Mouse (Mus musculus): ENCODE measurements around the gene 8030411F24Rik. TPM values are rescaled to one million over a fixed set of nuclear protein-coding genes. Genes with fewer than 3 reads are reported as not detected.

Gene 8030411F24Rik
- polyA plus RNA-seq (2014; fragmentation: Nextera tagmentation; extraction: Ambion mirVana) = not detected in 2 replicates

- Histone ChIP-seq H3K4me3 (ENCODE audit: low read depth, low read length) (no peak within 1 kb of the TSS), H3K36me3 (ENCODE audit: control insufficient read depth, insufficient read depth, low read length) (no peaks in the 10 kb centered on the region), H3K9me3 (ENCODE audit: control insufficient read depth, low read length) (no peaks in the 10 kb centered on the region), H3K4me1 (replicated peaks; ENCODE audit: control insufficient read depth, insufficient read depth, low read length) (no peaks in the 10 kb centered on the region), H3K27ac (ENCODE audit: low read depth, low read length) (no peak within 1 kb of the TSS), H3K9ac (ENCODE audit: low read depth, low read length) (no peak within 1 kb of the TSS), H3K4me2 (no peak within 1 kb of the TSS), H3K27me3 (replicated peaks; ENCODE audit: control insufficient read depth, insufficient read depth, low read length) (no peaks in the 10 kb centered on the region)
- no peak for DNase-seq (ENCODE audit: low spot score)
- WGBS = 9% methylated on average over 1 of the region's 1 CpGs
- ATAC-seq (replicated peaks; ENCODE audit: low FRiP score) = no peak
Observed at GRCm38 (mm10) chr2:148781709-148782108, at the start of gene 8030411F24Rik. Gene 8030411F24Rik (plus strand): TSS chr2:148782009.

DNA sequence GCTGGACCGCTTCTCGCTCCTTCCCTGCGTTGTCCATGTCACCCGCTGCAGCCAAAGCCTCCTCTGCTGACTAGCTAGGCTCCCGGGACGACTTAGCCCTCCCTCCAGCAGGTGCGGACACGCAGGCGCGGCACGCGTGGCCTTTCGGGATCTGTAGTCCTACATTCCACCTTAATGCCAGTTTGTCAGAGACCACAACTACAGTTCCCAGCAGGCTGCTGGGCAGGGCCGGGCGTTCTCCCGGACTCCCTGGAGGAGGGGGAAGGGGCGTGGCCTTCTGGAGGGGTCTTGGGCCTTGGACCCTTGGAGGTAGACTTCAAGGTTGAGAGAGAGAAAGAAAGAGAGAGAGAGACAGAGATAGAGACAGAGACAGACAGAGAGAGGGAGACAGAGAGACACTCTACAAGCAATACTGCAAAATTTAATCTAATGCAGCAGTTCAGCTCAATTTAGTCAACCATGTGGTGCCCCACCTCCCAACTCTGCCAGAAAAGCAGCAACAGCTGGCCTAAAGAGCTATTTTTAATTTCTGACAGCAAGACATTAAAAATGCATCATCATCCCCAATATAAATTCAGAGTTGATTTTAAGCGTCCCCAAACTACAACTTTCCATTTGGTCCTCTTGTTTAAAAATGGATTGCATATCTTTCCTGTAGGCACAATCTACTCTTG is 49.3 kb upstream of the 8030411F24Rik start, which contains the start of gene Napb:
Napb (minus strand) TSS at position 141 of the 674 bp plus-strand sequence.
- Histone ChIP-seq H3K4me1 (replicated peaks; ENCODE audit: control insufficient read depth, insufficient read depth, low read length) (0 out of 2 replicates have a peak, but pooled peaks cover 4% of the 10 kb centered on the region), H3K4me2 (peak within 1 kb of the TSS; percentile 94), H3K9me3 (ENCODE audit: control insufficient read depth, low read length) (no peaks in the 10 kb centered on the region), H3K27ac (ENCODE audit: low read depth, low read length) (no peak within 1 kb of the TSS), H3K27me3 (replicated peaks; ENCODE audit: control insufficient read depth, insufficient read depth, low read length) (no peaks in the 10 kb centered on the region), H3K4me3 (ENCODE audit: low read depth, low read length) (peak within 1 kb of the TSS; percentile 77), H3K9ac (ENCODE audit: low read depth, low read length) (peak within 1 kb of the TSS; percentile 77), H3K36me3 (ENCODE audit: control insufficient read depth, insufficient read depth, low read length) (no peaks in the 10 kb centered on the region)
- ATAC-seq (replicated peaks; ENCODE audit: low FRiP score) (peak; percentile 99), DNase-seq (ENCODE audit: low spot score) (peak; percentile 85)
- 4% methylated on average over 18 of the region's 18 CpGs for WGBS

GRCm38 (mm10) chr2:148743001-148743400 is 38.8 kb upstream of the 8030411F24Rik start:
- ATAC-seq (replicated peaks; ENCODE audit: low FRiP score) (no peak), DNase-seq (ENCODE audit: low spot score) (no peak)
- Histone ChIP-seq H3K4me2 (no peak overlapping the region), H3K36me3 (ENCODE audit: control insufficient read depth, insufficient read depth, low read length) (no peaks in the 10 kb centered on the region), H3K9me3 (ENCODE audit: control insufficient read depth, low read length) (no peaks in the 10 kb centered on the region), H3K27me3 (replicated peaks; ENCODE audit: control insufficient read depth, insufficient read depth, low read length) (no peaks in the 10 kb centered on the region), H3K4me1 (replicated peaks; ENCODE audit: control insufficient read depth, insufficient read depth, low read length) (no peaks in the 10 kb centered on the region), H3K4me3 (ENCODE audit: low read depth, low read length) (no peak overlapping the region), H3K9ac (ENCODE audit: low read depth, low read length) (no peak overlapping the region), H3K27ac (ENCODE audit: low read depth, low read length) (no peak overlapping the region)
- 73% methylated on average over 3 of the region's 3 CpGs for WGBS

DNA sequence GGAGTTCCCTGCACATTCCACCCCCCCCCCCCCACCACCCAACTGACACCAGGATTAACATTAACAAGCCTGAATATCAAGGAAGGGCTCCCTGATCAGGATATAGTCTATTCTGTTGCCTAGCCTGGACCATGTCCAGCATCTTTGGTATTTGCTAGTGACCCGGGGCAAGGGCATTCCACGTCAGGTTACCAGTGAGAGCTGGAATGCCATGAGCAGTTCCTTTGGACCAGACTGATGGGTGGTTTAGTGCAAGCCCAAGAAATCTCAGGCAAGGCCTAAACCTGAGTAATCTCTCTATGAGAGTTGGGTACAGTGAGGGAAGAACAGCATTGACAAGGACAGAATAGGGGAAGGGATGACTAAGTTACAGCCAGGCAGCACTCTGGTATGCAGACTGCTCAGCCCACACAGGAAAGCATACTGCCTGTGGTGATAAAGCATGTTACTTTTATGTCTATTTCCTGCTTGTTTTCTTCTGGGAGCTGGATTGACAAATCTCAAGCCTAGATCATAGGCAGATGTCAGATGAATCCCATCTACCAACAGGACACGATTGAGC is 37.9 kb upstream of the 8030411F24Rik start:
- H3K36me3 ChIP-seq (ENCODE audit: control insufficient read depth, insufficient read depth, low read length) = no peaks in the 10 kb centered on the region
- H3K27ac ChIP-seq (ENCODE audit: low read depth, low read length) = no peak overlapping the region
- no peak overlapping the region for H3K9ac ChIP-seq (ENCODE audit: low read depth, low read length)
- H3K27me3 ChIP-seq (replicated peaks; ENCODE audit: control insufficient read depth, insufficient read depth, low read length) = no peaks in the 10 kb centered on the region
- no peak for ATAC-seq (replicated peaks; ENCODE audit: low FRiP score)
- H3K9me3 ChIP-seq (ENCODE audit: control insufficient read depth, low read length) = no peaks in the 10 kb centered on the region
- no peak overlapping the region for H3K4me2 ChIP-seq
- 72% methylated on average over 3 of the region's 3 CpGs for WGBS
- H3K4me3 ChIP-seq (ENCODE audit: low read depth, low read length) = no peak overlapping the region
- H3K4me1 ChIP-seq (replicated peaks; ENCODE audit: control insufficient read depth, insufficient read depth, low read length) = no peaks in the 10 kb centered on the region
- DNase-seq (ENCODE audit: low spot score) = no peak

DNA sequence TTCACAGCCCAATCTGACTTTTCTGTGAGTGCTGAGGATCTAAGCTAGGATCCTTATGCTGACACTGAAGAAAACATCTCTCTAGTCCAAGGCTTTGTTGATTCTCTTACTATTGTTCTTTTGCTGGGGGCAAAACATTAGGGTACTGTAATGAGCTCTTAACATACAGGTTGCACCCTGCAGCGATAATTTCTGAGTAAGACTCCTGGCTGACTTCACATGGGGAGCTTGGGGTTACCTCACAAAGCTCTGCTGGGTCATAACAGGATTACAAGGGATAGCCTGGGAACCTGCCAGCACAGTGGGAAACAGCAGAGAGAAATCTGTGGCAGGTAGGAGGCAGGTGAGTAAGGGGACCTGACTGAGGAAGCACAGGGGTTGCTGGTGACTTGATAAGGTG is 31.8 kb upstream of the 8030411F24Rik start, which contains the start of gene Cstl1:
Cstl1 (plus strand) TSS at position 301 of the 400 bp plus-strand sequence.
- no peak within 1 kb of the TSS for H3K4me2 ChIP-seq
- H3K9ac ChIP-seq (ENCODE audit: low read depth, low read length) = no peak within 1 kb of the TSS
- no peak for ATAC-seq (replicated peaks; ENCODE audit: low FRiP score)
- H3K36me3 ChIP-seq (ENCODE audit: control insufficient read depth, insufficient read depth, low read length) = no peaks in the 10 kb centered on the region
- H3K27me3 ChIP-seq (replicated peaks; ENCODE audit: control insufficient read depth, insufficient read depth, low read length) = no peaks in the 10 kb centered on the region
- H3K9me3 ChIP-seq (ENCODE audit: control insufficient read depth, low read length) = no peaks in the 10 kb centered on the region
- WGBS = 78% methylated on average over 1 of the region's 1 CpGs
- H3K4me3 ChIP-seq (ENCODE audit: low read depth, low read length) = no peak within 1 kb of the TSS
- H3K27ac ChIP-seq (ENCODE audit: low read depth, low read length) = no peak within 1 kb of the TSS
- H3K4me1 ChIP-seq (replicated peaks; ENCODE audit: control insufficient read depth, insufficient read depth, low read length) = no peaks in the 10 kb centered on the region
- no peak for DNase-seq (ENCODE audit: low spot score)

- Histone ChIP-seq H3K27me3 (replicated peaks; ENCODE audit: control insufficient read depth, insufficient read depth, low read length) (no peaks in the 10 kb centered on the region), H3K4me3 (ENCODE audit: low read depth, low read length) (peak overlapping the region; percentile 31), H3K27ac (ENCODE audit: low read depth, low read length) (no peak overlapping the region), H3K9me3 (ENCODE audit: control insufficient read depth, low read length) (no peaks in the 10 kb centered on the region), H3K4me2 (peak overlapping the region; percentile 67), H3K36me3 (ENCODE audit: control insufficient read depth, insufficient read depth, low read length) (no peaks in the 10 kb centered on the region), H3K9ac (ENCODE audit: low read depth, low read length) (no peak overlapping the region), H3K4me1 (replicated peaks; ENCODE audit: control insufficient read depth, insufficient read depth, low read length) (no peaks in the 10 kb centered on the region)
- peak; percentile 76 for ATAC-seq (replicated peaks; ENCODE audit: low FRiP score)
- WGBS = 16% methylated on average over 15 of the region's 15 CpGs
- DNase-seq (ENCODE audit: low spot score) = peak; percentile 55
Observed at GRCm38 (mm10) chr2:148751893-148752813, 29.7 kb upstream of the 8030411F24Rik start.

DNA sequence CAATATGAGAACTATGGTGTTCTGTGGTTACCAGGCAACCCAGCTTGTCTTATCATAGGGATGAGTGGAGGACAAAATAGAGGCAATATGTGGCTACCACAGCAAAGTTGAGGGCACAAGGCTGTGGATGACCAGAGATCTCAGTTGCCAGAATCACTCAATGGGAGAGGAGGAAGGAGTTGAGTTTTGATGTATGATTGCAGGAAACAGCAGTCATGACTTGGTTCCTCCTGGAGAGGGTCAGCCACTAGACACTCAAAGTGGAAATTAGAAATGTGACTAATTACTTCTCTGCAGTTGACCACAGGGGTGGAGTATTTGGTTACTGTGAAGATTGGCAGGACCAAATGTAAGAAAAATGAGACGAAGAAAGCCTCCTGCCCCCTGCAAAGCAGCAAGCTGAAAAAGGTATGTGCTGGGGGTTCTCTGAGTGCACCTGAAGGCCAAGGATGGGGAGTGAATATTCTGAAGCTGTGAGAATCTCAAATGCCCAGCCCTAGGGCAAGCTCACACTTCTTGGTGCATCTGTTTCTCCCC is 27.4 kb upstream of the 8030411F24Rik start:
- WGBS = 46% methylated on average over 1 of the region's 1 CpGs
- H3K9ac ChIP-seq (ENCODE audit: low read depth, low read length) = no peak overlapping the region
- H3K27ac ChIP-seq (ENCODE audit: low read depth, low read length) = no peak overlapping the region
- H3K4me2 ChIP-seq = no peak overlapping the region
- no peak for ATAC-seq (replicated peaks; ENCODE audit: low FRiP score)
- H3K9me3 ChIP-seq (ENCODE audit: control insufficient read depth, low read length) = no peaks in the 10 kb centered on the region
- no peak for DNase-seq (ENCODE audit: low spot score)
- no peaks in the 10 kb centered on the region for H3K36me3 ChIP-seq (ENCODE audit: control insufficient read depth, insufficient read depth, low read length)
- no peak overlapping the region for H3K4me3 ChIP-seq (ENCODE audit: low read depth, low read length)
- H3K27me3 ChIP-seq (replicated peaks; ENCODE audit: control insufficient read depth, insufficient read depth, low read length) = no peaks in the 10 kb centered on the region
- H3K4me1 ChIP-seq (replicated peaks; ENCODE audit: control insufficient read depth, insufficient read depth, low read length) = no peaks in the 10 kb centered on the region

- DNase-seq (ENCODE audit: low spot score) (no peak), ATAC-seq (replicated peaks; ENCODE audit: low FRiP score) (0 out of 2 replicates have a peak, but pooled peaks have one; percentile 29)
- Histone ChIP-seq H3K4me1 (replicated peaks; ENCODE audit: control insufficient read depth, insufficient read depth, low read length) (no peaks in the 10 kb centered on the region), H3K9me3 (ENCODE audit: control insufficient read depth, low read length) (no peaks in the 10 kb centered on the region), H3K36me3 (ENCODE audit: control insufficient read depth, insufficient read depth, low read length) (no peaks in the 10 kb centered on the region), H3K27ac (ENCODE audit: low read depth, low read length) (no peak overlapping the region), H3K9ac (ENCODE audit: low read depth, low read length) (no peak overlapping the region), H3K4me3 (ENCODE audit: low read depth, low read length) (no peak overlapping the region), H3K27me3 (replicated peaks; ENCODE audit: control insufficient read depth, insufficient read depth, low read length) (no peaks in the 10 kb centered on the region), H3K4me2 (no peak overlapping the region)
- 96% methylated on average over 1 of the region's 1 CpGs for WGBS
Observed at GRCm38 (mm10) chr2:148763648-148764388, 18.0 kb upstream of the 8030411F24Rik start.
